Mouse (Mus musculus): ENCODE data around the gene Drc7. TPM values are rescaled to one million over a fixed set of nuclear protein-coding genes. Genes with fewer than 3 reads are reported as not detected.
"Not testable (repeated sequence)": the region's sequence is repeated elsewhere in the genome, so short reads cannot be mapped to it uniquely, and the experiment has no call there.

Gene Drc7
- under 1 TPM in 1 of 2 experiments, not detected in 1; 0.31 TPM for total RNA-seq (2021)
- long read RNA-seq, experiment 1 = 0 reads
- long read RNA-seq, experiment 2 = 0 reads

- no peak for DNase-seq
- intact Hi-C loops (cut with DNase I) = no loop called here
Observed at GRCm38 (mm10) chr8:95054927-95055510, at the start of gene Drc7. TSS of gene Drc7 (plus strand) at chr8:95055103.

GRCm38 (mm10) chr8:95012442-95012919, 42.4 kb upstream of the Drc7 start:
- intact Hi-C loops (cut with DNase I) = no loop called here
- DNase-seq = no peak

- DNase-seq = no peak
- intact Hi-C loops (cut with DNase I) = no loop called here
Observed at GRCm38 (mm10) chr8:95015866-95016265, 39.0 kb upstream of the Drc7 start.

- intact Hi-C loops (cut with DNase I) = no loop called here
Observed at GRCm38 (mm10) chr8:95016684-95017083, 38.2 kb upstream of the Drc7 start.

GRCm38 (mm10) chr8:95017451-95017850, 37.5 kb upstream of the Drc7 start, which contains the start of gene Adgrg3:
TSS of gene Adgrg3 (plus strand) at chr8:95017692.
- no peak for DNase-seq
- intact Hi-C loops (cut with DNase I) = no loop called here

More at GRCm38 (mm10) chr8:95016684-95017083, 38.2 kb upstream of the Drc7 start:
- DNase-seq = no peak

- no peak for DNase-seq
- intact Hi-C loops (cut with DNase I) = no loop called here
Observed at GRCm38 (mm10) chr8:95017969-95018635, 36.8 kb upstream of the Drc7 start.

GRCm38 (mm10) chr8:95020293-95020777, 34.6 kb upstream of the Drc7 start:
- peak in 1 of 2 experiments; percentile 23 for DNase-seq
- intact Hi-C loops (cut with DNase I) = no loop called here

- no peak for DNase-seq
- intact Hi-C loops (cut with DNase I) = no loop called here
Observed at GRCm38 (mm10) chr8:95020821-95021220, 34.1 kb upstream of the Drc7 start.

- intact Hi-C loops (cut with DNase I) = no loop called here
- DNase-seq = no peak
Observed at GRCm38 (mm10) chr8:95023201-95023600, 31.7 kb upstream of the Drc7 start.

- intact Hi-C loops (cut with DNase I) = no loop called here
- DNase-seq = no peak
Observed at GRCm38 (mm10) chr8:95024387-95024786, 30.5 kb upstream of the Drc7 start.

GRCm38 (mm10) chr8:95025421-95025820, 29.5 kb upstream of the Drc7 start:
- DNase-seq = peak in 1 of 2 experiments; percentile 36
- intact Hi-C loops (cut with DNase I) = no loop called here

- intact Hi-C loops (cut with DNase I); DNase-seq: not testable (repeated sequence)
Observed at GRCm38 (mm10) chr8:95028391-95028790, 26.5 kb upstream of the Drc7 start.

GRCm38 (mm10) chr8:95037106-95037925, 17.6 kb upstream of the Drc7 start:
- intact Hi-C loops (cut with DNase I) = no loop called here
- peak in 1 of 2 experiments; percentile 24 for DNase-seq

GRCm38 (mm10) chr8:95041883-95042784, 12.8 kb upstream of the Drc7 start:
- DNase-seq = no peak
- intact Hi-C loops (cut with DNase I) = no loop called here

- DNase-seq = no peak
- intact Hi-C loops (cut with DNase I) = no loop called here
Observed at GRCm38 (mm10) chr8:95044811-95045210, 10.1 kb upstream of the Drc7 start.

- DNase-seq = no peak
- intact Hi-C loops (cut with DNase I) = no loop called here
Observed at GRCm38 (mm10) chr8:95046982-95047381, 7.9 kb upstream of the Drc7 start.

- intact Hi-C loops (cut with DNase I) = no loop called here
- DNase-seq = no peak
Observed at GRCm38 (mm10) chr8:95047884-95048680, 6.8 kb upstream of the Drc7 start.

GRCm38 (mm10) chr8:95049636-95050035, 5.3 kb upstream of the Drc7 start:
- no peak for DNase-seq
- intact Hi-C loops (cut with DNase I) = no loop called here

- intact Hi-C loops (cut with DNase I) = no loop called here
- DNase-seq = no peak
Observed at GRCm38 (mm10) chr8:95054438-95054837, 465 bp upstream of the Drc7 start.
